9 mouse cellular contexts compared by ENCODE assay signal in genomic region chr7:27402675-27403074, GRCm38 (mm10). TPM values are rescaled to one million over a fixed set of nuclear protein-coding genes. Genes with fewer than 3 reads are reported as not detected.
A peak's percentile ranks its signal among the peaks of the same experiment; 100 is the strongest.
DNase-seq lines count a peak whose midpoint lies in the region; ATAC-seq and TF ChIP-seq lines count a peak whose summit lies in the region.
"Had no signal": no experiment of that assay in that cellular context is flagged by ENCODE, and none has a peak within 500 bp of the region (broad histone marks: within the 10 kb centered on the region; RNA-seq: fewer than 3 reads in every experiment).

No protein-coding gene starts in this region.

- 14% methylated on average over 16 of the region's 16 CpGs for WGBS in kidney, adult 2 months
- 11% methylated on average over 16 of the region's 16 CpGs for WGBS in kidney, embryonic 14.5 days
- WGBS in bone marrow, adult 2 months, result 9% methylated on average over 16 of the region's 16 CpGs

- H3K27ac ChIP-seq in kidney, adult 2 months (ENCODE audit: insufficient read depth, low read depth, low read length), result no peak overlapping the region
- H3K27ac ChIP-seq in kidney, embryonic 14.5 days (ENCODE audit: low read depth, low read length), result no peak overlapping the region
- no peak overlapping the region for H3K27ac ChIP-seq in bone marrow, adult 2 months (ENCODE audit: control insufficient read depth, insufficient read depth, low read depth, low read length, poor library complexity)
- no peak overlapping the region for H3K27ac ChIP-seq in embryonic fibroblast, embryonic 13.5 days (ENCODE audit: insufficient read depth, low read length)

- TF ChIP-seq CTCF in kidney, adult 2 months (conservative IDR thresholded peaks at IDR 0.05; ENCODE audit: insufficient read depth, insufficient read length, low read depth, low read length), result peak; percentile 74
- peak; percentile 85 for TF ChIP-seq CTCF in bone marrow, adult 2 months (IDR thresholded peaks at IDR 0.05; ENCODE audit: control insufficient read depth, insufficient read depth, low read length)
- peak; percentile 82 for TF ChIP-seq CTCF in embryonic fibroblast, embryonic 13.5 days (IDR thresholded peaks at IDR 0.05; ENCODE audit: borderline replicate concordance, insufficient read depth, low read length)

- no peak overlapping the region for H3K4me2 ChIP-seq in kidney, embryonic 14.5 days (replicated peaks; ENCODE audit: low read depth, low read length)

- H3K4me1 ChIP-seq in kidney, adult 2 months (ENCODE audit: control insufficient read depth, insufficient read depth, low read length), result no peaks in the 10 kb centered on the region
- H3K4me1 ChIP-seq in kidney, embryonic 14.5 days (ENCODE audit: control insufficient read depth, insufficient read depth, low read length), result no peaks in the 10 kb centered on the region
- no peaks in the 10 kb centered on the region for H3K4me1 ChIP-seq in bone marrow, adult 2 months (ENCODE audit: control insufficient read depth, insufficient read depth, low read length)
- 0 out of 2 replicates have a peak, but pooled peaks cover 2% of the 10 kb centered on the region for H3K4me1 ChIP-seq in embryonic fibroblast, embryonic 13.5 days (ENCODE audit: control insufficient read depth, insufficient read depth, low read length)

- H3K27me3 ChIP-seq in kidney, adult 2 months (replicated peaks; ENCODE audit: control insufficient read depth, insufficient read depth, low read length), result 0 out of 2 replicates have a peak, but pooled peaks cover 1% of the 10 kb centered on the region
- peaks cover 76% of the 10 kb centered on the region for H3K27me3 ChIP-seq in kidney, embryonic 14.5 days (ENCODE audit: control insufficient read depth, insufficient read depth, low read length)

- DNase-seq in kidney, adult 2 months, result peak; percentile 57
- peak; percentile 74 for DNase-seq in kidney, postnatal 10 days
- DNase-seq in lung, adult 18-20 months, result peak; percentile 42 to 63
- peak; percentile 87 for DNase-seq in right cerebral cortex, adult 18-20 months
- DNase-seq in urinary bladder, postnatal 14 days (ENCODE audit: low spot score), result peak; percentile 65

- H3K9me3 ChIP-seq in kidney, embryonic 14.5 days (ENCODE audit: control insufficient read depth, low read length), result peaks cover 11% of the 10 kb centered on the region

- no peak overlapping the region for H3K4me3 ChIP-seq in kidney, adult 2 months (ENCODE audit: insufficient read depth, low read depth, low read length)
- H3K4me3 ChIP-seq in kidney, embryonic 14.5 days (ENCODE audit: low read length), result no peak overlapping the region
- H3K4me3 ChIP-seq in bone marrow, adult 2 months (replicated peaks; ENCODE audit: control insufficient read depth, low read depth, low read length), result no peak overlapping the region
- H3K4me3 ChIP-seq in embryonic fibroblast, embryonic 13.5 days (ENCODE audit: insufficient read depth, low read length), result no peak overlapping the region
- H3K4me3 ChIP-seq: erythroblast, embryonic 14.5 days had no signal

- no peak for TF ChIP-seq POLR2A in kidney, adult 2 months (IDR thresholded peaks at IDR 0.05; ENCODE audit: low read depth, low read length)
- no peak for TF ChIP-seq POLR2A in bone marrow, adult 2 months (IDR thresholded peaks at IDR 0.05; ENCODE audit: borderline replicate concordance, control insufficient read depth, low read depth, low read length)
- no peak for TF ChIP-seq POLR2A in embryonic fibroblast, embryonic 13.5 days (IDR thresholded peaks at IDR 0.05; ENCODE audit: low read depth, low read length)

- no peak overlapping the region for H3K9ac ChIP-seq in kidney, embryonic 14.5 days (ENCODE audit: low read depth, low read length)

- no peak for ATAC-seq in kidney, embryonic 14.5 days (ENCODE audit: low FRiP score, low TSS enrichment)

- no peaks in the 10 kb centered on the region for H3K36me3 ChIP-seq in kidney, adult 2 months (ENCODE audit: control insufficient read depth, insufficient read depth, low read length)
- H3K36me3 ChIP-seq in kidney, embryonic 14.5 days (ENCODE audit: control insufficient read depth, insufficient read depth, low read length), result no peaks in the 10 kb centered on the region

RNA-seq across cellular contexts. Expression of gene Sptbn4, which starts 44.8 kb away (rescaled TPM):
- 0.09 and 0.12 TPM in 2 replicates for polyA plus RNA-seq in kidney, adult 2 months (2012; rRNA removed)
- polyA plus RNA-seq in kidney, embryonic 14.5 days (2014; fragmentation: Nextera tagmentation; extraction: Ambion mirVana), result 0.39 and 0.54 TPM in 2 replicates
- 0.11 and 0.62 TPM in 2 replicates for polyA plus RNA-seq in bone marrow, adult 2 months (2011; ENCODE audit: insufficient read depth, insufficient read length, low replicate concordance, missing spikeins)
- 0.51 and 0.78 TPM in 2 replicates for polyA plus RNA-seq in embryonic fibroblast, embryonic 13.5 days (2011; ENCODE audit: insufficient read length, low read depth, missing spikeins)

RNA-seq across cellular contexts. Expression of gene Blvrb, which starts 45.1 kb away (rescaled TPM):
- 47.1 and 47.8 TPM in 2 replicates for polyA plus RNA-seq in kidney, adult 2 months (2012; rRNA removed)
- 40.6 and 41.2 TPM in 2 replicates for polyA plus RNA-seq in kidney, embryonic 14.5 days (2014; fragmentation: Nextera tagmentation; extraction: Ambion mirVana)
- 323 and 400 TPM in 2 replicates for polyA plus RNA-seq in bone marrow, adult 2 months (2011; ENCODE audit: insufficient read depth, insufficient read length, low replicate concordance, missing spikeins)
- 16.6 and 32.1 TPM in 2 replicates for polyA plus RNA-seq in embryonic fibroblast, embryonic 13.5 days (2011; ENCODE audit: insufficient read length, low read depth, missing spikeins)

RNA-seq across cellular contexts. Expression of gene Gm20479, which starts 45.5 kb away (rescaled TPM):
- polyA plus RNA-seq in kidney, adult 2 months (2012; rRNA removed), result 0.39 TPM in 1 of 2 replicates, not detected in the other
- 1.9 TPM in 1 of 2 replicates, not detected in the other for polyA plus RNA-seq in kidney, embryonic 14.5 days (2014; fragmentation: Nextera tagmentation; extraction: Ambion mirVana)
- not detected in 2 replicates for polyA plus RNA-seq in bone marrow, adult 2 months (2011; ENCODE audit: insufficient read depth, insufficient read length, low replicate concordance, missing spikeins)
- polyA plus RNA-seq in embryonic fibroblast, embryonic 13.5 days (2011; ENCODE audit: insufficient read length, low read depth, missing spikeins), result 6.2 TPM in 1 of 2 replicates, not detected in the other
- polyA plus RNA-seq: erythroblast, embryonic 14.5 days had no signal

RNA-seq across cellular contexts. Expression of gene Shkbp1, which starts 46.9 kb away (rescaled TPM):
- polyA plus RNA-seq in kidney, adult 2 months (2012; rRNA removed), result 39.2 and 45.5 TPM in 2 replicates
- polyA plus RNA-seq in kidney, embryonic 14.5 days (2014; fragmentation: Nextera tagmentation; extraction: Ambion mirVana), result 38.4 and 41.0 TPM in 2 replicates
- 44.6 and 80.0 TPM in 2 replicates for polyA plus RNA-seq in bone marrow, adult 2 months (2011; ENCODE audit: insufficient read depth, insufficient read length, low replicate concordance, missing spikeins)
- 35.9 and 41.2 TPM in 2 replicates for polyA plus RNA-seq in embryonic fibroblast, embryonic 13.5 days (2011; ENCODE audit: insufficient read length, low read depth, missing spikeins)
